Mouse (Mus musculus) G1E (cell line): ENCODE results near the gene Ncor2.

Experiments
- CTCF ChIP-seq: IDR thresholded peaks from 2 replicates; pipeline ENCODE4 v1.5.1; 2012; ENCODE audit warnings: low read depth, low read length, inconsistent platforms, mixed read lengths
- TAL1 ChIP-seq: conservative IDR thresholded peaks from 2 replicates; pipeline ENCODE4 v1.6.1; 2012; ENCODE audit warnings: low read depth, low read length, inconsistent platforms, mixed read lengths

DNA sequence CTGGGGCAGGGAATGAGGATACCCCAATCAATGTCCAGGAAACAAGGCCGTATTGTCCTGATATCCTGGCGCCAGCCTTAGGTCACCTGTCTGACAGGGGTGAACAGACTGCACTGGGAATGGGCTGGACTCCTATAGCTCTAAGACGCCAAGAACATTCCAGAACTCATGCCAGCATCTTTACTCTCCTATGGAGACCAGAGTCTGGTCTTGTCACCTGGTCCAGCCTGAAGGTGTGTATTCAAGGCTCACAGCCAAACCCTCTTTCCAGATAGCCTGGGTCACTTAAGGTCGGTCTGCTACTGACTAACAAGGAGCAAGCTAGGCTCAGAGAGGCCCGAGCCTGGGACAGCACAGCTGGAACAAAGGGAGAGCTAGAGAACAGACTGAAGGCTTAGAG lies 61.8 kb downstream of the Ncor2 start:
- TF ChIP-seq CTCF (no peak), TAL1 (no peak)
